Mouse (Mus musculus) heart, embryonic 16.5 days (tissue): ENCODE data around the gene Atrn. TPM values are rescaled to one million over a fixed set of nuclear protein-coding genes. Genes with fewer than 3 reads are reported as not detected.

Experiments
- ATAC-seq: fragments of 200-750 bp; cut with Nextera tagmentation; replicated peaks from 2 replicates; pipeline ENCODE4 v1.8.0; 2017; ENCODE audit warnings: moderate number of reproducible peaks; ENCODE audit not compliant: insufficient read depth, low FRiP score; ENCODE audit errors: extremely low read depth
- H3K27ac ChIP-seq: fragments of 300-500 bp; sonication (generic); 2 replicates; pipeline ENCODE4 v1.5.1; 2014; ENCODE audit warnings: mild to moderate bottlenecking, low read length, control low read depth, moderate library complexity
- H3K27me3 ChIP-seq: fragments of 300-500 bp; sonication (generic); 2 replicates; pipeline ENCODE4 v1.6.1; 2014; ENCODE audit warnings: low read length, mixed read lengths; ENCODE audit not compliant: control insufficient read depth, insufficient read depth
- H3K36me3 ChIP-seq: fragments of 300-500 bp; sonication (generic); 2 replicates; pipeline ENCODE4 v1.6.1; 2014; ENCODE audit not compliant: control insufficient read depth, insufficient read depth
- H3K4me1 ChIP-seq: fragments of 300-500 bp; sonication (generic); 2 replicates; pipeline ENCODE4 v1.6.1; 2014; ENCODE audit warnings: low read length, mixed read lengths; ENCODE audit not compliant: control insufficient read depth, insufficient read depth
- H3K4me2 ChIP-seq: fragments of 300-500 bp; sonication (generic); 2 replicates; pipeline ENCODE4 v1.6.1; 2014; ENCODE audit warnings: low read depth, mild to moderate bottlenecking, control low read depth, low read length
- H3K4me3 ChIP-seq: fragments of 300-500 bp; sonication (generic); 2 replicates; pipeline ENCODE4 v1.5.1; 2014; ENCODE audit warnings: mild to moderate bottlenecking, control low read depth, low read length
- H3K9ac ChIP-seq: fragments of 300-500 bp; sonication (generic); 2 replicates; pipeline ENCODE4 v1.6.1; 2014; ENCODE audit warnings: low read length, control low read depth
- H3K9me3 ChIP-seq: fragments of 300-500 bp; sonication (generic); replicated peaks from 2 replicates; pipeline ENCODE4 v1.6.1; 2016; ENCODE audit warnings: low read length; ENCODE audit not compliant: control insufficient read depth
- WGBS: fragments of 180-500 bp; shearing (Covaris S2); extraction: QIAGEN DNeasy Blood & Tissue Kit; methylation state at CpG from one replicate; pipeline ENCODE4 v1.1.7; 2014; 5-methylcytosine and 5-hydroxymethylcytosine counted together
- polyA plus RNA-seq: library from polyadenylated mRNA; unstranded; fragments of >200 nt; fragmentation: Nextera tagmentation; extraction: Ambion mirVana; gene quantifications from 2 replicates; pipeline ENCODE4 v1.2.1, GENCODE M21; 2015

The Atrn gene
- polyA plus RNA-seq, 1 experiment from 2014 or later, result 3.6 TPM

- Histone ChIP-seq H3K9me3 (no peaks in the 10 kb centered on the region), H3K4me2 (peak overlapping the region; percentile 90), H3K9ac (peak overlapping the region; percentile 94), H3K27ac (peak overlapping the region; percentile 73), H3K36me3 (no peaks in the 10 kb centered on the region), H3K4me1 (peaks cover 20% of the 10 kb centered on the region), H3K4me3 (peak overlapping the region; percentile 99), H3K27me3 (no peaks in the 10 kb centered on the region)
- peak; percentile 41; the same call in 1 of the 2 replicates for ATAC-seq
- under 1% methylated on average over 41 of the region's 58 CpGs for WGBS
These were observed 455 bp downstream of the Atrn start for GRCm38 (mm10) chr2:130906584-130907315.

GRCm38 (mm10) chr2:130911691-130912090 lies 5.4 kb downstream of the Atrn start:
- WGBS, result 66% methylated on average over 1 of the region's 1 CpGs

GRCm38 (mm10) chr2:130914873-130915272 lies 8.6 kb downstream of the Atrn start:
- H3K4me1 ChIP-seq, result peaks cover 13% of the 10 kb centered on the region
- no peak overlapping the region for H3K9ac ChIP-seq
- no peaks in the 10 kb centered on the region for H3K9me3 ChIP-seq
- no peak overlapping the region for H3K4me3 ChIP-seq
- no peak overlapping the region for H3K4me2 ChIP-seq
- H3K27ac ChIP-seq, result no peak overlapping the region
- WGBS, result 52% methylated on average over 1 of the region's 1 CpGs
- no peak for ATAC-seq
- H3K36me3 ChIP-seq, result no peaks in the 10 kb centered on the region
- H3K27me3 ChIP-seq, result no peaks in the 10 kb centered on the region

More at GRCm38 (mm10) chr2:130911691-130912090, 5.4 kb downstream of the Atrn start:
- Histone ChIP-seq H3K4me3 (no peak overlapping the region), H3K4me2 (no peak overlapping the region), H3K36me3 (no peaks in the 10 kb centered on the region), H3K27ac (no peak overlapping the region), H3K27me3 (no peaks in the 10 kb centered on the region), H3K9ac (no peak overlapping the region), H3K4me1 (peaks cover 25% of the 10 kb centered on the region), H3K9me3 (no peaks in the 10 kb centered on the region)
- no peak for ATAC-seq

GRCm38 (mm10) chr2:130916521-130917147 lies 10.3 kb downstream of the Atrn start:
- H3K4me2 ChIP-seq, result no peak overlapping the region
- H3K36me3 ChIP-seq, result no peaks in the 10 kb centered on the region
- no peak overlapping the region for H3K9ac ChIP-seq
- no peak for ATAC-seq
- H3K4me3 ChIP-seq, result no peak overlapping the region
- WGBS, result 58% methylated on average over 3 of the region's 3 CpGs
- H3K27me3 ChIP-seq, result no peaks in the 10 kb centered on the region
- peaks cover 13% of the 10 kb centered on the region for H3K4me1 ChIP-seq
- H3K9me3 ChIP-seq, result no peaks in the 10 kb centered on the region
- no peak overlapping the region for H3K27ac ChIP-seq

GRCm38 (mm10) chr2:130917686-130918085 lies 11.4 kb downstream of the Atrn start:
- no peak overlapping the region for H3K4me2 ChIP-seq
- H3K36me3 ChIP-seq, result no peaks in the 10 kb centered on the region
- H3K4me3 ChIP-seq, result no peak overlapping the region
- no peaks in the 10 kb centered on the region for H3K9me3 ChIP-seq
- no peak overlapping the region for H3K9ac ChIP-seq
- 87% methylated on average over 1 of the region's 1 CpGs for WGBS
- no peaks in the 10 kb centered on the region for H3K27me3 ChIP-seq
- ATAC-seq, result no peak
- peaks cover 13% of the 10 kb centered on the region for H3K4me1 ChIP-seq
- H3K27ac ChIP-seq, result no peak overlapping the region

- WGBS, result 78% methylated on average over 5 of the region's 5 CpGs
- Histone ChIP-seq H3K36me3 (no peaks in the 10 kb centered on the region), H3K4me2 (no peak overlapping the region), H3K9ac (no peak overlapping the region), H3K9me3 (no peaks in the 10 kb centered on the region), H3K4me1 (peaks cover 9% of the 10 kb centered on the region), H3K27me3 (no peaks in the 10 kb centered on the region), H3K27ac (no peak overlapping the region), H3K4me3 (no peak overlapping the region)
- no peak for ATAC-seq
These were observed 12.8 kb downstream of the Atrn start for GRCm38 (mm10) chr2:130919062-130919593.

- H3K4me3 ChIP-seq, result no peak overlapping the region
- H3K9me3 ChIP-seq, result no peaks in the 10 kb centered on the region
- no peak overlapping the region for H3K9ac ChIP-seq
- 75% methylated on average over 2 of the region's 2 CpGs for WGBS
- H3K4me2 ChIP-seq, result no peak overlapping the region
- no peaks in the 10 kb centered on the region for H3K27me3 ChIP-seq
- no peaks in the 10 kb centered on the region for H3K36me3 ChIP-seq
- no peak overlapping the region for H3K27ac ChIP-seq
- no peaks in the 10 kb centered on the region for H3K4me1 ChIP-seq
- ATAC-seq, result no peak
These were observed 18.7 kb downstream of the Atrn start for GRCm38 (mm10) chr2:130924950-130925349.

- H3K27ac ChIP-seq, result no peak overlapping the region
- no peak for ATAC-seq
These were observed 21.7 kb downstream of the Atrn start for GRCm38 (mm10) chr2:130928031-130928430.

GRCm38 (mm10) chr2:130928530-130928929 lies 22.2 kb downstream of the Atrn start:
- Histone ChIP-seq H3K36me3 (no peaks in the 10 kb centered on the region), H3K4me3 (no peak overlapping the region), H3K9me3 (no peaks in the 10 kb centered on the region), H3K4me1 (no peaks in the 10 kb centered on the region), H3K27ac (no peak overlapping the region), H3K27me3 (no peaks in the 10 kb centered on the region), H3K4me2 (no peak overlapping the region), H3K9ac (no peak overlapping the region)
- ATAC-seq, result no peak

More at GRCm38 (mm10) chr2:130928031-130928430, 21.7 kb downstream of the Atrn start:
- Histone ChIP-seq H3K4me2 (no peak overlapping the region), H3K27me3 (no peaks in the 10 kb centered on the region), H3K4me3 (no peak overlapping the region), H3K36me3 (no peaks in the 10 kb centered on the region), H3K4me1 (no peaks in the 10 kb centered on the region), H3K9me3 (no peaks in the 10 kb centered on the region), H3K9ac (no peak overlapping the region)
- 93% methylated on average over 4 of the region's 4 CpGs for WGBS
